Mouse (Mus musculus): ENCODE data around the gene Prkd2.

- TF ChIP-seq CTCF (IDR thresholded peaks at IDR 0.05; ENCODE audit: borderline replicate concordance, insufficient read depth, low read depth, low read length) (no peak), POLR2A (IDR thresholded peaks at IDR 0.05; ENCODE audit: borderline replicate concordance, insufficient read depth, low read length) (no peak)
Measured at GRCm38 (mm10) chr7:16904120-16904675, 61.5 kb downstream of the Prkd2 start.

All from cerebellum, adult 2 months (tissue).